Mouse (Mus musculus) liver, adult 2 months (tissue): Measurements from ENCODE around the gene Tmem132d.

Experiments
- CTCF ChIP-seq: fragments of 200-500 bp; IDR thresholded peaks from 2 replicates; pipeline ENCODE4 v1.5.1; 2011; ENCODE audit warnings: low read depth, low read length, control low read depth
- POLR2A ChIP-seq: fragments of 200-500 bp; IDR thresholded peaks from 2 replicates; pipeline ENCODE4 v1.6.1; 2011; ENCODE audit warnings: low read length, control low read depth; ENCODE audit not compliant: insufficient read depth; ENCODE audit errors: extremely low read depth

GRCm38 (mm10) chr5:128273255-128273654 lies 159.6 kb downstream of the Tmem132d start:
- TF ChIP-seq POLR2A, result no peak
- TF ChIP-seq CTCF, result no peak
